In the genomic region with DNA sequence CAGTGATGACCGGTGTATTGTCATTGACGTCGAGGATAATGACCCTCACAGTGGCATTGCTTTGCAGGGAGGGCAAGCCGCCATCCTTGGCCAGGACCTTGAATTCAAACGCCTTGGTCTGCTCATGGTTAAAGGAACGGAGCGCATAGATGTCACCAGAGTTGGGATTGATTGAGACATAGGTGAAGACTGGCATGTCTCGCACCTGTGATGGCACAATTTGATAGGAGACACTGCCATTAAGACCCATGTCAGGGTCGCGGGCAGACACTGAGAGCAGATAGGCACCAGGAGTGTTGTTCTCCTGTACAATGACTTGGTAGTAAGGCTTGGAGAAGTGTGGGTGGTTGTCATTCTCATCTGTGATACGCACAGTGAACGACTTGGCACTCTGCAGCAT, we compare ENCODE assay signal across 10 mouse cellular contexts. TPM values are rescaled to one million over a fixed set of nuclear protein-coding genes. Genes with fewer than 3 reads are reported as not detected.
A peak's percentile ranks its signal among the peaks of the same experiment; 100 is the strongest.
DNase-seq lines count a peak whose midpoint lies in the region; ATAC-seq and TF ChIP-seq lines count a peak whose summit lies in the region.
"Had no signal": no experiment of that assay in that cellular context is flagged by ENCODE, and none has a peak within 500 bp of the region (broad histone marks: within the 10 kb centered on the region; RNA-seq: fewer than 3 reads in every experiment).

No protein-coding gene starts in this region.

- no peak overlapping the region for H3K27ac ChIP-seq in stomach, embryonic 14.5 days (ENCODE audit: low read length)
- no peak overlapping the region for H3K27ac ChIP-seq in stomach, postnatal 0 days (replicated peaks)
- H3K27ac ChIP-seq in forebrain, postnatal 0 days (ENCODE audit: low read depth, low read length) = no peak overlapping the region
- H3K27ac ChIP-seq in midbrain, embryonic 12.5 days (replicated peaks) = no peak overlapping the region
- H3K27ac ChIP-seq: lung, embryonic 15.5 days had no signal

- H3K4me1 ChIP-seq in stomach, embryonic 14.5 days (ENCODE audit: control insufficient read depth, insufficient read depth, low read length) = no peaks in the 10 kb centered on the region
- no peaks in the 10 kb centered on the region for H3K4me1 ChIP-seq in stomach, postnatal 0 days (replicated peaks; ENCODE audit: control insufficient read depth, insufficient read depth)
- H3K4me1 ChIP-seq in forebrain, postnatal 0 days (ENCODE audit: insufficient read depth) = no peaks in the 10 kb centered on the region
- no peaks in the 10 kb centered on the region for H3K4me1 ChIP-seq in midbrain, embryonic 12.5 days

- no peak for DNase-seq in stomach, postnatal 0 days (ENCODE audit: low spot score)
- no peak for DNase-seq in forebrain, postnatal 0 days
- no peak for DNase-seq in adipocyte (ENCODE audit: low spot score)
- no peak for DNase-seq in urinary bladder, postnatal 4 days (ENCODE audit: low spot score in 2 of 2)
- no peak for DNase-seq in layer of hippocampus, adult 9-10 months (ENCODE audit: low spot score)
- DNase-seq: cerebellum, adult 11-12 months; thymus, postnatal 36 days had no signal

- no peak for ATAC-seq in stomach, embryonic 14.5 days (ENCODE audit: insufficient number of reproducible peaks, insufficient read depth, low FRiP score, low read depth)
- no peak for ATAC-seq in stomach, postnatal 0 days (ENCODE audit: low FRiP score, low TSS enrichment)
- ATAC-seq in forebrain, postnatal 0 days = no peak
- ATAC-seq in midbrain, embryonic 12.5 days (ENCODE audit: low FRiP score, low read depth) = no peak

- H3K4me2 ChIP-seq in stomach, embryonic 14.5 days (replicated peaks; ENCODE audit: low read depth, low read length) = peak overlapping the region; percentile 65; the same call in 1 of the 2 replicates
- no peak overlapping the region for H3K4me2 ChIP-seq in stomach, postnatal 0 days (replicated peaks; ENCODE audit: low read depth)
- peak overlapping the region; percentile 67 for H3K4me2 ChIP-seq in forebrain, postnatal 0 days (ENCODE audit: low read depth)
- H3K4me2 ChIP-seq in midbrain, embryonic 12.5 days (replicated peaks) = peak overlapping the region; percentile 75

- H3K27me3 ChIP-seq in stomach, embryonic 14.5 days (ENCODE audit: control insufficient read depth, insufficient read depth, low read length) = no peaks in the 10 kb centered on the region
- no peaks in the 10 kb centered on the region for H3K27me3 ChIP-seq in stomach, postnatal 0 days (ENCODE audit: control insufficient read depth, insufficient read depth, low read length)
- no peaks in the 10 kb centered on the region for H3K27me3 ChIP-seq in forebrain, postnatal 0 days (ENCODE audit: insufficient read depth, low read length)
- H3K27me3 ChIP-seq in midbrain, embryonic 12.5 days = peaks cover 38% of the 10 kb centered on the region

- 50% methylated on average over 12 of the region's 12 CpGs for WGBS in stomach, embryonic 14.5 days
- 57% methylated on average over 12 of the region's 12 CpGs for whole genome bisulfite sequencing in stomach, postnatal 0 days
- WGBS in forebrain, postnatal 0 days = 40% methylated on average over 12 of the region's 12 CpGs
- 46% methylated on average over 12 of the region's 12 CpGs for WGBS in midbrain, embryonic 12.5 days

- no peak for TF ChIP-seq CTCF in stomach, postnatal 0 days (IDR thresholded peaks at IDR 0.05; ENCODE audit: low read depth)
- no peak for TF ChIP-seq CTCF in forebrain, postnatal 0 days (IDR thresholded peaks at IDR 0.05; ENCODE audit: low read depth)

- peak overlapping the region; percentile 47; the same call in 1 of the 2 replicates for H3K4me3 ChIP-seq in stomach, embryonic 14.5 days (ENCODE audit: low read depth, low read length)
- no peak overlapping the region for H3K4me3 ChIP-seq in stomach, postnatal 0 days (ENCODE audit: low read depth, low read length)
- H3K4me3 ChIP-seq in forebrain, postnatal 0 days (ENCODE audit: low read depth, low read length) = peak overlapping the region; percentile 50
- H3K4me3 ChIP-seq in midbrain, embryonic 12.5 days = peak overlapping the region; percentile 55

- no peaks in the 10 kb centered on the region for H3K9me3 ChIP-seq in stomach, embryonic 14.5 days (ENCODE audit: control insufficient read depth, low read depth, low read length)
- H3K9me3 ChIP-seq in stomach, postnatal 0 days (ENCODE audit: control insufficient read depth, low read length) = no peaks in the 10 kb centered on the region
- no peaks in the 10 kb centered on the region for H3K9me3 ChIP-seq in forebrain, postnatal 0 days (ENCODE audit: low read length)
- H3K9me3 ChIP-seq in midbrain, embryonic 12.5 days = no peaks in the 10 kb centered on the region
- H3K9me3 ChIP-seq: lung, embryonic 15.5 days had no signal

- TF ChIP-seq EP300 in stomach, postnatal 0 days (optimal IDR thresholded peaks at IDR 0.05) = no peak

- no peaks in the 10 kb centered on the region for H3K36me3 ChIP-seq in stomach, embryonic 14.5 days (ENCODE audit: control insufficient read depth, insufficient read depth, low read length)
- no peaks in the 10 kb centered on the region for H3K36me3 ChIP-seq in stomach, postnatal 0 days (ENCODE audit: control insufficient read depth, insufficient read depth, low read length)
- H3K36me3 ChIP-seq in forebrain, postnatal 0 days (ENCODE audit: insufficient read depth) = no peaks in the 10 kb centered on the region
- H3K36me3 ChIP-seq in midbrain, embryonic 12.5 days = no peaks in the 10 kb centered on the region
- H3K36me3 ChIP-seq: lung, embryonic 15.5 days had no signal

- H3K9ac ChIP-seq in stomach, embryonic 14.5 days (replicated peaks; ENCODE audit: low read depth, low read length) = no peak overlapping the region
- no peak overlapping the region for H3K9ac ChIP-seq in stomach, postnatal 0 days (ENCODE audit: low read length)
- H3K9ac ChIP-seq in forebrain, postnatal 0 days = peak overlapping the region; percentile 25; the same call in 1 of the 2 replicates
- no peak overlapping the region for H3K9ac ChIP-seq in midbrain, embryonic 12.5 days (replicated peaks)
- H3K9ac ChIP-seq: lung, embryonic 15.5 days had no signal

RNA-seq across cellular contexts. Expression of a gene that starts 3.2 kb away (rescaled TPM):
- polyA plus RNA-seq in stomach, embryonic 14.5 days (2014; fragmentation: Nextera tagmentation; extraction: Ambion mirVana) = 6.9 and 8.0 TPM in 2 replicates
- polyA plus RNA-seq in stomach, postnatal 0 days (2015; fragmentation: Nextera tagmentation; extraction: Ambion mirVana) = 1.2 and 2.5 TPM in 2 replicates
- 44.9 and 67.1 TPM in 2 replicates for total RNA-seq in forebrain, postnatal 0 days (2014; rRNA removed)
- 15.8 and 23.6 TPM in 2 replicates for polyA plus RNA-seq in forebrain, postnatal 0 days (2015; fragmentation: Nextera tagmentation; extraction: Ambion mirVana)
- 10.2 and 14.1 TPM in 2 replicates for polyA plus RNA-seq in midbrain, embryonic 12.5 days (2016; fragmentation: Nextera tagmentation; extraction: Ambion mirVana)
